Mouse (Mus musculus): ENCODE measurements around the gene Foxo6. TPM values are rescaled to one million over a fixed set of nuclear protein-coding genes. Genes with fewer than 3 reads are reported as not detected.

The Foxo6 gene
- total RNA-seq, 2 experiments from 2014 or later: 11.3 to 17.1 TPM

- intact Hi-C loops (cut with DNase I): no loop called here
- DNase-seq (ENCODE audit: extremely low spot score in 1 of 2, low spot score in 2 of 2): no peak
- no peak for TF ChIP-seq CTCF (IDR thresholded peaks at IDR 0.05)
- Histone ChIP-seq H3K27ac (no peak overlapping the region), H3K4me3 (no peak overlapping the region)
These were observed 18.7 kb downstream of the Foxo6 start for GRCm38 (mm10) chr4:120268214-120269061.

DNA sequence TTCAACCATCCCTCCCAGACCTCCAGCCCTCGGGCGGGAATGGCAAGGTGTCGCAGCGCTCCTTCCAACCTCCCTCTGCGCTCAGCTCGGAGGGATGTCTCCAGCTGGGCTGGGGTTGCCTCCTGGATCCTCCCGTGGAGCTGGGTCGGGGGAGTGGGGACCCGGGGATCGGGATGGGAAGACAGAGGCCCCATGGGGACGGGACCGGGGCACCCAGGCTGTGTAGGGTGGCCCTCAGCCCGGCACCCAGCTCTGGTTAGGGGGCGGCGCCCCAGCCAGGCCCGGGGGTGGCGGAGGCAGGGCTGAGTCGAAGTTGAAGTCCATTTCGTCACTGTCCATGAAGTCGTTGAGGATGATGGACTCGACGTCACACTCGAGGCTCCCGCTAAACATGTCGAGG lies 19.5 kb downstream of the Foxo6 start:
- no peak overlapping the region for H3K27ac ChIP-seq
- no peak overlapping the region for H3K4me3 ChIP-seq
- TF ChIP-seq CTCF (IDR thresholded peaks at IDR 0.05): no peak
- intact Hi-C loops (cut with DNase I): no loop called here
- DNase-seq (ENCODE audit: extremely low spot score in 1 of 2, low spot score in 2 of 2): no peak

- no peak for TF ChIP-seq CTCF (IDR thresholded peaks at IDR 0.05)
- H3K4me3 ChIP-seq: no peak overlapping the region
- H3K27ac ChIP-seq: no peak overlapping the region
- intact Hi-C loops (cut with DNase I): no loop called here
- DNase-seq (ENCODE audit: extremely low spot score in 1 of 2, low spot score in 2 of 2): no peak
These were observed 20.0 kb downstream of the Foxo6 start for GRCm38 (mm10) chr4:120267136-120267535.

GRCm38 (mm10) chr4:120264105-120264504 lies 23.0 kb downstream of the Foxo6 start:
- intact Hi-C loops (cut with DNase I): no loop called here
- no peak overlapping the region for H3K27ac ChIP-seq
- TF ChIP-seq CTCF (IDR thresholded peaks at IDR 0.05): no peak

DNA sequence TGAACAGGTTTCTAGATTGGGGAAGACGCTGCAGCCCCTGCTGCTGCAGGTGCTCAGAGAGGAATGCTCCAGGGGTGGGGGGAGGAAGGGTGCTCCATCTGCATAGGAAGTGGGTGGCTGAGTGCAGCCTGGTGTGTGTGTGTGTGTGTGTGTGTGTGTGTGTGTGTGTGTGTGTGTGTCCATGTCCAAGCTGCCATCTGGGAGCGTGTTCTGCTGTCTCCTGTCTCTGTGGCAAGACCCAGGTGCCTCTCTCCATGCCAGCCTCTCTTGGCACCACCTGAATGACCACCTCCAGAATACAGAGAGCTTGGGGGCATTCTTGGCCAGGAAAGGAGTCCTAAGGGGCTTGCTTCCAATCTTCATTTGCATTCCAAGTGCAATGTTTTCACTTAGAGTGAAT lies 24.4 kb downstream of the Foxo6 start:
- no peak for DNase-seq (ENCODE audit: extremely low spot score in 1 of 2, low spot score in 2 of 2)
- TF ChIP-seq CTCF (IDR thresholded peaks at IDR 0.05): no peak
- intact Hi-C loops (cut with DNase I): no loop called here
- no peak overlapping the region for H3K4me3 ChIP-seq
- no peak overlapping the region for H3K27ac ChIP-seq

More at GRCm38 (mm10) chr4:120264105-120264504, 23.0 kb downstream of the Foxo6 start:
- H3K4me3 ChIP-seq: no peak overlapping the region
- no peak for DNase-seq (ENCODE audit: extremely low spot score in 1 of 2, low spot score in 2 of 2)

GRCm38 (mm10) chr4:120262206-120262605 lies 24.9 kb downstream of the Foxo6 start:
- no peak overlapping the region for H3K27ac ChIP-seq
- DNase-seq (ENCODE audit: extremely low spot score in 1 of 2, low spot score in 2 of 2): no peak
- intact Hi-C loops (cut with DNase I): no loop called here
- no peak overlapping the region for H3K4me3 ChIP-seq
- TF ChIP-seq CTCF (IDR thresholded peaks at IDR 0.05): no peak

DNA sequence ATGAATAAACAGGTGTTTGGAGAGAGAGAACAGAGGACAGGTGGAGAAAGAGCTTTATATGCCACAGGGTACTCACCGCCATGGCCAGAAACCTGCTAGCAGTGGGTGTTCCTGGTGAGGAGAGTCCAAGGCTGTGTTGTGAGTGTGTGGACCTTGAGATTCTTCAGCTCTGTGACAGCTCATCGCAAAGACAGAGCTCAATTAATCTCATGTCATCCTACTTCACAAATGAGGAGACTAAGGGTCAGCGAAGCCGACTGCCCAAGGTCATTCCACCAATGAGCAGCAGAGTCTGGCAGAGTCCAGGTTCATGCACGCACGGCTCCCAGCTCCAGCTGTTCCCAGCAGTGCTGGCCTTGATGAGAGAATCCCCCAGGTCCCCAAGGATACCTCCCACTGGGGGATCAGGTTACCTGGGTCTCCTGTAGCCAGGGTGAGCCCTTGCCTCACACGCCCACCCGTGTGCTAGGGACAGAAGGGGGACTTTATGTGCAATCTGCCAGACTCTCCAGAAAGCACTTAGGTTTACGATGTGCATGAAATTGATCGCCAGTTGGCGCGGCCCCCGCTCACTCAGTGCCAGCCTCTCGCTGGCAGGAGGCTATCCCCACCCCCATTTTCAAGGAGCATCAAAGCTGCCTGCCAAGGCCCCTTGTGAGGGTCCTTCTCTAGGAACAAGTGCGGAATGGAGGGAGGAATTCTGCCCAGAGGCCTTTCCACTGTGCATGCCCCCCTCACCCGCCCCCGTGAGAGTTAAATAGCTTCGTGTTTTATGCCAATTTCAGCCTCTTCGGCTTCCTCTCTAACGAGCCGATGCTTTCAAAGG lies 27.6 kb downstream of the Foxo6 start:
- H3K27ac ChIP-seq: peak overlapping the region; percentile 32; the same call in 1 of the 2 replicates

DNA sequence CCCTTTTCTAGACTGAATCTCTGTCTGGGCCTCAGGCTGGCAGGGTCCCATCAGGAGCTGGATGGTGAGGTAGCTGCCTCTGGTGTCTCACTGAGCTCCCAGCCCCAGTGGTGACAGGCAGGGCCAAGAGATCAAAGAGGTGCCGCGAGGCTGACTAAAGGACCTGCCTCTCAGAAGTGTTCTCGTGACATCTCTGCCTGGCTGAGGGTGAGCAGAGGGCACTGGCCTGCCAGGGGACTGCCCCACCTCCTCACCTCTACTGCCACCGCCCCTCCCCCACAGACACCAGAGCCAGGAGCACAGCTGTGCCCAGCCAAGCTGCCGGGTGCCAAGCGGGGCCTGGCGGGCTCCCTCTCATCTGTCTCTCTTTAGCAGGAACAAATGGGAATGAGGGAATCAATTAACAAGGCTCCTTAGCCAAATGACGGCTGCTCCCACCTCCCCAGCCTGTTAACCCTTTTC lies 38.3 kb downstream of the Foxo6 start:
- DNase-seq (ENCODE audit: extremely low spot score in 1 of 2, low spot score in 2 of 2): peak; percentile 63 to 69
- Histone ChIP-seq H3K4me3 (no peak overlapping the region), H3K27ac (no peak overlapping the region; the same call in 1 of the 2 replicates)
- no peak for TF ChIP-seq CTCF (IDR thresholded peaks at IDR 0.05)
- intact Hi-C loops (cut with DNase I): no loop called here

More for the DNA sequence above, 27.6 kb downstream of the Foxo6 start:
- intact Hi-C loops (cut with DNase I): no loop called here
- H3K4me3 ChIP-seq: no peak overlapping the region
- no peak for TF ChIP-seq CTCF (IDR thresholded peaks at IDR 0.05)
- peak; percentile 48 to 61 for DNase-seq (ENCODE audit: extremely low spot score in 1 of 2, low spot score in 2 of 2)

DNA sequence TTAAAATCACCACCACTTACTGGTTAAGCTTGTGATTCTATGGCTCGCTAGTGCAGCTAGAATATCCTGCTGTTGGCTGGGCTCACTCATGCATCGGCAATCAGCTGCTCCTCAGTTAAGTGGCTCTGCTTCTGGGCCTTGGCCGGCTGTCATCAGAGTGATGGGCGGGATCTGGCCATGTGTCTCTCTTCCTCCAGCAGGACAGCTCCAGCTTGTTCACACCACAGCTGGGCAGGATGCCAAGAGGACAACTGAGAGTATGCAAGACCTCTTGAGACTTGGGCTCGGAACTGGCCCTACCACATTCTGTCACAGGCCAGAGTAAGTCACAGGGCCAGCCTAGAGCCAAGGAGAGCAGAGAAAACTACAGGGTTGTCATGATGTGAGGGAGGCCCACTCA lies 39.7 kb downstream of the Foxo6 start:
- no peak overlapping the region for H3K27ac ChIP-seq
- H3K4me3 ChIP-seq: no peak overlapping the region
- intact Hi-C loops (cut with DNase I): no loop called here
- no peak for TF ChIP-seq CTCF (IDR thresholded peaks at IDR 0.05)
- DNase-seq (ENCODE audit: extremely low spot score in 1 of 2, low spot score in 2 of 2): no peak

- no peak for TF ChIP-seq CTCF (IDR thresholded peaks at IDR 0.05)
- Histone ChIP-seq H3K4me3 (no peak overlapping the region), H3K27ac (no peak overlapping the region)
- intact Hi-C loops (cut with DNase I): no loop called here
- no peak for DNase-seq (ENCODE audit: extremely low spot score in 1 of 2, low spot score in 2 of 2)
These were observed 41.1 kb downstream of the Foxo6 start for GRCm38 (mm10) chr4:120246086-120246485.

DNA sequence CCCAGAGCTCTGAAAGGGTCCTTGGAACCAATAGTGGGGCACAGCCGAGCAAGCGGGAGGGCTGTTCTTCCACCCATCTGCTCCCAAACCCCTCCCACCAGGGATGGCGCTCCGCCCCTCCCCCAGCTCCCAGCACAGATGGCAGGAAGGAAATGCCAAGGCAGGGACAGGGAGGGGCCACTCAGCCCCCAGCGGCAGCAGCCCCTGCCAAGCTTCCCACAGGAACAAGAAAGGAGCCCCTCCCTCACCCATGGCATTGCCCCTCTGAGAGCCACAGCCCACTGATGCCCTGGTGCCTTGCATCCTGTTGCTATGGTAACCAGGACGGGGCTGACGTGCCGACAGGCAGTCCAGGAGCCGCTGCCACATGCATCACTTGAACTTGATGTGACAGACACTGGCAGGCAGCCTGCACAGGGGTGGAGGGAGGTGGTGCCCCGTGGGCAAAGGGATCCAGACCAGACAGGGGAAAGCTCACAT lies 44.3 kb downstream of the Foxo6 start:
- no peak for TF ChIP-seq CTCF (IDR thresholded peaks at IDR 0.05)
- no peak overlapping the region for H3K27ac ChIP-seq
- intact Hi-C loops (cut with DNase I): no loop called here
- peak; percentile 70 to 72 for DNase-seq (ENCODE audit: extremely low spot score in 1 of 2, low spot score in 2 of 2)
- H3K4me3 ChIP-seq: peak overlapping the region; percentile 18; the same call in 1 of the 2 replicates

- no peak overlapping the region for H3K27ac ChIP-seq
- no peak; the same call in 1 of the 2 replicates for TF ChIP-seq CTCF (IDR thresholded peaks at IDR 0.05)
- no peak overlapping the region for H3K4me3 ChIP-seq
- intact Hi-C loops (cut with DNase I): no loop called here
- DNase-seq (ENCODE audit: extremely low spot score in 1 of 2, low spot score in 2 of 2): no peak
These were observed 46.0 kb downstream of the Foxo6 start for GRCm38 (mm10) chr4:120241106-120241505.
